Mouse (Mus musculus) cerebellum, adult 18-20 months (tissue): ENCODE data around the gene Timd2.
"Not testable (repeated sequence)": the region's sequence is repeated elsewhere in the genome, so short reads cannot be mapped to it uniquely, and the experiment has no call there.

Experiments used
- DNase-seq, 2 experiments: peaks; one replicate each; pipeline ENCODE4 v3.0.0; 2021

The Timd2 gene

GRCm38 (mm10) chr11:46706664-46707356 is at the start of gene Timd2:
Timd2 (minus strand) TSS chr11:46707061.
- no peak for DNase-seq

DNA sequence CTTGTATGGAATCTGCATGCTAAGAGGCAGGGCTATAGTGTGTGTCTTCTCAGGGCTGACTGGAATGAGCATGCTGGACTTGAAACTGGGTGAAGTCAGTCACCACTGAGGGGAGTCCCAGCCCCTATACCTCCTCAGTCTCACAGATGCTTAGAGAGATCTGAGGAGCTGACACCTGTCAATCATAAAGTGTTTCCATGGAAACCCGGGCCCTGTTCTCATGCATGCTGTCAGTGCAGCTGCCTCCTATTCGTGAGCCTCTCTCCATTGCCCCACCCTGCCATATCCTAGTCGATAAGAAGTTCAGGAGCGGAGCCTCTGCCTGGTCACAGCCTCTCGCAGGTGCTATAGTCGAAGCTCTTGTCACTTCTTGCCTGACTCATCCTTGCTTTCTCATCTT is 48.9 kb upstream of the Timd2 start:
- not testable (repeated sequence) for DNase-seq

- no peak for DNase-seq
Measured at GRCm38 (mm10) chr11:46754669-46755068, 47.8 kb upstream of the Timd2 start.

DNA sequence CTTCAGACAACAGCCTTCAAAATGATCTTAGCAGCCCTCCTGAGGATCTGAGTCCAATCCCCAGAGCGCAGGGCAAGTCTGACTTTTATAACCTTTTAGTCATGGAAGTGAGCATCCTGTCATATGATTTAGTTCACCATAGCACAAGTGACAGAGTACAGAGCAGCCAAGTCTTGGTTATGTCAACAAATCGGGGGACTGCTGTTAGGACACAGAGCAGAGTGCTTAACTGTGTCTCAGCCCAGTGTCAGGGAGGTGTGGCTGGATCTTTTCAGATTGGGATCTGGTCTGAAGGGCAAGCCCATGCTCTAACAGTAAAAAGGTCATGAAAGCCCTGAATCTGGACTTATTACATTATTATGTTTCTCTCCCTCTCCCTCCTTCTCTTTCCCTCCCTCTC is 46.8 kb upstream of the Timd2 start:
- no peak for DNase-seq

GRCm38 (mm10) chr11:46747996-46748395 is 41.1 kb upstream of the Timd2 start:
- no peak for DNase-seq

DNA sequence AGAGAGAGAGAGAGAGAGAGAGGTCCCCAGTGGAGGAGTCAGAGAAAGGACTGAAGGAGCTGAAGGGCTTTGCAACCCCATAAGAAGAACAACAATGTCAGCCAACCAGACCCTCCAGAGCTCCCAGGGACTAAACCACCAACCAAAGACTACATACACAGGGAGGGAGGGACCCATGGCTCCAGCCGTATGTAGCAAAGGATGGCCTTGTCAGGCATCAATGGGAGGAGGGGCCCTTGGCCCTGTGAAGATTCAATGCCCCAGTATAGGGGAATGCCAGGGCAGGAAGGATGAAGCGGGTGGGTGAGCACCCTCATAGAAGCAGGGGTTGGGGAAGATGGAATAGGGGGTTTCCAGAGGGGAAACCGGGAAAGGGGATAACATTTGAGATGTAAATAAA is 34.9 kb upstream of the Timd2 start:
- no peak for DNase-seq

- DNase-seq, result no peak
Measured at GRCm38 (mm10) chr11:46740886-46741285, 34.0 kb upstream of the Timd2 start.

DNA sequence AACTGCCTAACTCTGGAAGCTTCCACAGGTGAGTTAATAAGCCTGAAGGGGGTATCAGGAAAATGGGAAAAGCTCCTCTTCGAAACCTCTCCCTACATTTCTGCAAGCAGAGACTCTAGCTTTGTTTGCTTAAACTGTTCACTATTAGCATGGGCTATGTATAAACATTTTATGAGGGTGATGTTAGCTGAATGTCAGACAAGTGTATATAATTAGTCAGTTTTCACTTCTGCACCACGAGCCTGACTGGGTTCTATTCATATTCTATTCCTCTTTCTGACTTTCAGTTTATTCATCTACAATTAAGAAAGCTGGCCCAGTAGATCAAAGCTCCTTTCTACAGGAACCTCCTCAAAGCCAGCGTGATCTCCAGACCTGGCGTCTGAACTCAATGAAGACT is 32.6 kb upstream of the Timd2 start:
- DNase-seq, result no peak

DNA sequence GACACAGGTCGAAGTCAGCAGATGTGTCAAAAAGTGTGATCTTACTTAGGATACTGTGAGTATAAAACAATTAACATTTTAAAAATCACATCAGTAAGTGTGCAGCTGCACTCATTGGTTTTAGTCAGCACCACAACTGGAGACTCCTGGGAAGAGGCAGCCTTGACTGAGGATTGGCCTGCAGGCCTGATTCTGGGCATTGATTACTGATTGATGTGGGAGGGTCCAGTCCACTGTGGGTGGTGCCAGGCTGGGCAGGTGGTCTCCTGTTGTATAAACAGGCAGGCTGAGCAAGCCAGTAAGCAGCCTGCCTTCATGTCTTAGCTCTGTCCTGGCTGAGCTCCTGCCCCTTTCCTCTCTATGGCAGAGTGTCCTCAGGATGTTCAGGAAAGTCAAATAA is 28.2 kb upstream of the Timd2 start, which contains the start of gene Havcr1:
TSS of gene Havcr1 (plus strand) at position 5 of the 400 bp plus-strand sequence.
- DNase-seq, result not testable (repeated sequence)

- DNase-seq, result no peak
Measured at GRCm38 (mm10) chr11:46734617-46735016, 27.8 kb upstream of the Timd2 start.

DNA sequence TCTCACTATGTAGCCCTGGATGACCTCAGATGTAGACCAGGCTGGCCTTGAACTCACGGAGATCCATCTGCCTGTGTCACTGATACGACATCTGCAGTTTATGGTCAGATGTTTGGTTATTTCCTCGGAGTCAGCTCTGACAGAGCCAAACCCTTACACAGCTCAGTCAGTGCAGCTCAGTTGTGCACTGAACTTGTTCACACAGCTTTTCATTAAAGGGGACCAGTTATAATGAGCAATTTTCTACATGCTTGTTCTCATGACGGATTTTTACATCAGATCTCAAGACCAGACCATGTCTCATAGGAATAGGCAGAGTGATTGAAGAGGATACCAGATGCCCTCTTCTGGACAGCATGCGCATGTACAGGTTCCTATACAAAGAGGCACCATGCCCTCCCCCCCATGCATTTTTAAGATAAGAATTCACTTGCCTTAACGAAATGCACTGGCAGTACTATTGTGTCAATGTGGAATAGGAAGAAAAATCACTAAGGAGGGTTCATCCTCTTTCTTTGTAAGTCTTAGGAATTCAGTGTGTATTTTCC is 26.5 kb upstream of the Timd2 start:
- DNase-seq, result no peak

- no peak for DNase-seq
Measured at GRCm38 (mm10) chr11:46731541-46732070, 24.7 kb upstream of the Timd2 start.

DNA sequence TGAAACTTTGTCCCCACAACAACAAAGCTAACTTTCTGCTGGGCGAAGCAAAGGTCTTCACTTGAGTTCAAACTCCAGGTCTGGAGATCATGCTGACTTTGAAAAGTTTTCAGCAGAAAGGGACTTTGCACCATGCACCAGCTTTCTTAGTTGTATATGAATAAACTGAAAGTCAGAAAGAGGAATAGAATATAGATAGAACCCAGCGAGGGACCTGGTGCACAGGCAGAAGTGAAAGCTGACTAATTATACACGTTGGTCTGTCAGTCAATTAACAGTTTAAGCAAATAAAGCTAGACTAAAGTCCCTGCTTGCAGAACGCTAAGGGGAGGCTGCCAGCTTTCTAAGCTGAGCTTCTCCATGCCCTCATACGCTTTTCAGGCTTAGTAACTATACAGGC is 8.0 kb downstream of the Timd2 start:
- no peak for DNase-seq

- DNase-seq, result no peak
Measured at GRCm38 (mm10) chr11:46698278-46698655, 8.6 kb downstream of the Timd2 start.

- no peak for DNase-seq
Measured at GRCm38 (mm10) chr11:46697433-46698277, 9.2 kb downstream of the Timd2 start.

GRCm38 (mm10) chr11:46695849-46696248 is 11.0 kb downstream of the Timd2 start:
- not testable (repeated sequence) for DNase-seq

- no peak for DNase-seq
Measured at GRCm38 (mm10) chr11:46690136-46690535, 16.7 kb downstream of the Timd2 start.

- no peak for DNase-seq
Measured at GRCm38 (mm10) chr11:46683723-46684122, 23.1 kb downstream of the Timd2 start.

GRCm38 (mm10) chr11:46682842-46683241 is 24.0 kb downstream of the Timd2 start:
- no peak for DNase-seq

DNA sequence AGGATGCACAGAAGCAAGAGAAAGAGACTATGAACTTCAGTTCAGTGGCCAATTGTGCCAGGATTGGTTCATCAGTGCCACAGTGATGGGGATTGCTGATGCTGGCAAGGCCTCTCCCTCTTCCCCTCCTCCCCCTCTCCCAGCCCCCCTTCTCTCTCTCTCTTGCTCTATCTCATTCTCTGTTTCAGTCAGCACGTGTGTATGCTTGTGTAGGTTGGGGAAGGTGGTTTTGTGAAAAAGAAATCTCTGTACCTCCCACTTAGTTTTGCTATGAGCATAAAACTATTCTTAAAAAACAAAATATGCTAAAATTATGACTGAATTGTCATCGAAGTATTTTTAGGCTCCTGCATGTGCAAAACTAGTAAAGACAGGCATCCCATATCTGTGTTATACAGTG is 38.9 kb downstream of the Timd2 start:
- no peak for DNase-seq

DNA sequence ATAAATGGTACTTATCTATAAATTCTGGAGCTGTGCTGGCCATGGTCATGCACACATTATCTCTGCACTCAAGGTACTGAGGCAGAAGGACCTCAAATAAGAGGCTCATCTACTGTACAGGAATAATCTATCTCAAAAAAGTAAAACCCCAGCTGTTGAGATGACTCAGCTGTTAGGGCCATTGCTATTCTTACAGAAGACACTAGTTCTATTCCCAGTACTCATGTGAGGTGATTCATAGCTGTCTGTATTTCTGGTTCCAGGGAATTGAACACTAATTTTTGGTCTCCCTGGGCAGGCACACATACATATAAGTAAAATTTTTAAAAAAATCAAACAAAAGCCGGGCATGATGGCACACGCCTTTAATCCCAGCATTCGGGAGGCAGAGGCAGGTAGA is 39.8 kb downstream of the Timd2 start:
- DNase-seq, result no peak

DNA sequence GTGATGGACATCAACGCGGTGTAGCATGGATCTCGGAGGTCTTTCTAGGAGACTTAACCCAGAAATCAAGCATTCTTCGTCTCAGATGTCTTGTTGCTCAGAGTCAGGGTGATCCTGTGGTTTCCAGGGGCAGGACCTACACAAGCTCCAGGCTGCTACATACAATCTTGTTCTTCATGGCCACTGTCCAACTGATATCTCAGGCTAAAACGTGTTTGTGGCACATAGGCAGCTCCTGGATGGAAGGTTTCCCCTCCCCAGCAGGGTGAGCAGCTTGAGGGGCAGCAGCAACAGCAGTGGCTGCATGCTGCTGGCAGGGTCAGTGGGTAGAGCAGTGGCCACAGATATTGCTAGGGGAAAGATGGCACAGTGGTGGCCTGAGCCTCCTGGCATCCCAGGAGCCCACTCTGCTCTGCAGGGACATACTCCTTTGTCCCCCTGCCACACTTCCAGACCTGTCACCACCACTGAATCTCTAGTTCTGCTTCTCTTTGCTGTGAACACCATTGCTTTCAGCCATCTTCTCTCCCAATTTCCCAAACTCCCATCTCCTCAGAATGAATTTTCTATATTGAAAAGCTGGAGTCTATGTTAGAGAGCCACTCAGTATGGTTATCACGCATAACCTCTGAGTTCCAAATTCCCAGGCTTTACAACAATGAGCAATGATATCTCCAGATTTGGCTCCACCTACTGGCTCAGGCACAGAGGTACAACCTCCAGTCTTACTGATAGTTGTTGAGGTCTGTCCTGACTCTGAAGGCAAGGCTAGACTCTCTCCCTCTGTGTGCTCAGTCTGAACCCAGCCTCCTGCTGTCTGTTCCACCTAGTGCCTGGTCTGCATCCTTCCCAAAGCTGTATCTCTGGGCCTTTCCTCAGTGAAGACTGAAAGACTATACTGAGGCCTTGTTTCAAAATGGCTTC is 41.0 kb downstream of the Timd2 start:
- DNase-seq, result peak in 1 of 2 experiments; percentile 3

- no peak for DNase-seq
Measured at GRCm38 (mm10) chr11:46663215-46663614, 43.6 kb downstream of the Timd2 start.
